Mouse (Mus musculus): ENCODE data around the gene Ensa.

DNA sequence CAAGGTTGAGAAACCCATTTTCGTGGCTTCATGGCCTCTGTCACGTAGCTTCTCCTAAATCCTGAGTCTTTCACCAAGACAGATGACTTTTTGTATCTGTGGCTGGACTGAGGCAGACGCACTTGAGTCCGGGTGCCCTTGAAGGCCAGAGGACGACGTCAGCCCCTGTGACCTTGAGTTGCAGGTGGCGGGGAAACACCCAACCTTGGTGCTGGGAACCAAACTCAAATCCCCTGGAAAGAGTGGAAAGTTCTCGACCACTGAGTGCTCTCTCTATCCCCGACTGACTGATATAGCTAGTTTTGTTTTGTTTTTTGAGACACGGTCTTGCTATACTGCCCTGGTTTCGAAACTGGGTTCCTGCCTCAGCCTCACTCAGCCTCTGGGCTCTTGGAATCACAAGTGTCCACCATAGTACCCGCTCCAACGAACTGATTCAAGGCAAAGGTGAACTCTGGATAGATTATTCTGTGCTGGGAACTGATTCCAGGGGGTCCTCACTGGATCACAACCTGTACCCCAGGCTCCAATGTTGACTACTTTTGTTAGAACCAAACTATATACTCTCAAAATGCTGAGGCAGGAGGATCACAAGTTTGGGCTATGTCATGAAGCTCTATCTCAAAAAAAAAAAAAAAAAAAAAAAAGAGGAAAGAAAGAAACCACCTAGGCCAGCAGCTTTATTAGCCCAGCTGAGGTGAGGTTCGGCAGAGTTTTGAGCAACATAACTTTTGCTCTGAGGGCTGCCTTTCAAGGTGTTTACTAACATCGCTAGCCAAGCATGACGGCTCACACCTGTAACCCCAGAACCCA is 26.8 kb downstream of the Ensa start:
- TF ChIP-seq CTCF (IDR thresholded peaks at IDR 0.05; ENCODE audit: extremely low read depth, insufficient read length, insufficient replicate concordance, low read depth, low read length) (no peak), POLR2A (IDR thresholded peaks at IDR 0.05; ENCODE audit: low read depth, low read length) (no peak)
